Mouse (Mus musculus): ENCODE measurements around the gene H2al1n. TPM values are rescaled to one million over a fixed set of nuclear protein-coding genes. Genes with fewer than 3 reads are reported as not detected.
"Not testable (repeated sequence)": the region's sequence is repeated elsewhere in the genome, so short reads cannot be mapped to it uniquely, and the experiment has no call there.

H2al1n gene
- polyA plus RNA-seq (2015; fragmentation: Nextera tagmentation; extraction: Ambion mirVana): not detected in 2 replicates

GRCm38 (mm10) chrX:14210848-14211247, at the start of gene H2al1n:
Gene H2al1n (plus strand): TSS chrX:14211148.
- H3K27ac ChIP-seq (replicated peaks); H3K4me3 ChIP-seq (ENCODE audit: low read depth, low read length); H3K4me2 ChIP-seq (replicated peaks; ENCODE audit: low read depth); ATAC-seq (ENCODE audit: low FRiP score, low TSS enrichment); H3K9ac ChIP-seq (ENCODE audit: low read length); H3K9me3 ChIP-seq (ENCODE audit: control insufficient read depth, low read length); H3K4me1 ChIP-seq (replicated peaks; ENCODE audit: control insufficient read depth, insufficient read depth); H3K36me3 ChIP-seq (ENCODE audit: control insufficient read depth, insufficient read depth, low read length); H3K27me3 ChIP-seq (ENCODE audit: control insufficient read depth, insufficient read depth, low read length); DNase-seq (ENCODE audit: low spot score): not testable (repeated sequence)
- 92% methylated on average over 3 of the region's 3 CpGs for WGBS

- no peaks in the 10 kb centered on the region for H3K4me1 ChIP-seq (replicated peaks; ENCODE audit: control insufficient read depth, insufficient read depth)
- no peaks in the 10 kb centered on the region for H3K36me3 ChIP-seq (ENCODE audit: control insufficient read depth, insufficient read depth, low read length)
- no peaks in the 10 kb centered on the region for H3K9me3 ChIP-seq (ENCODE audit: control insufficient read depth, low read length)
- H3K27me3 ChIP-seq (ENCODE audit: control insufficient read depth, insufficient read depth, low read length): no peaks in the 10 kb centered on the region
- ATAC-seq (ENCODE audit: low FRiP score, low TSS enrichment) (no peak), DNase-seq (ENCODE audit: low spot score) (no peak)
- WGBS: 49% methylated on average over 4 of the region's 4 CpGs
- no peak overlapping the region for H3K27ac ChIP-seq (replicated peaks)
- no peak overlapping the region for H3K4me3 ChIP-seq (ENCODE audit: low read depth, low read length)
- H3K9ac ChIP-seq (ENCODE audit: low read length): no peak overlapping the region
- H3K4me2 ChIP-seq (replicated peaks; ENCODE audit: low read depth): no peak overlapping the region
- TF ChIP-seq EP300 (optimal IDR thresholded peaks at IDR 0.05) (no peak), CTCF (IDR thresholded peaks at IDR 0.05; ENCODE audit: low read depth) (no peak)
Measured at GRCm38 (mm10) chrX:14199284-14199683, 11.7 kb upstream of the H2al1n start.

GRCm38 (mm10) chrX:14206112-14206875, 4.7 kb upstream of the H2al1n start:
- WGBS: 60% methylated on average over 8 of the region's 8 CpGs
- DNase-seq (ENCODE audit: low spot score): no peak
- no peak overlapping the region for H3K4me2 ChIP-seq (replicated peaks; ENCODE audit: low read depth)
- H3K27me3 ChIP-seq (ENCODE audit: control insufficient read depth, insufficient read depth, low read length): no peaks in the 10 kb centered on the region
- no peaks in the 10 kb centered on the region for H3K36me3 ChIP-seq (ENCODE audit: control insufficient read depth, insufficient read depth, low read length)
- no peaks in the 10 kb centered on the region for H3K4me1 ChIP-seq (replicated peaks; ENCODE audit: control insufficient read depth, insufficient read depth)
- no peak overlapping the region for H3K9ac ChIP-seq (ENCODE audit: low read length)
- H3K9me3 ChIP-seq (ENCODE audit: control insufficient read depth, low read length): no peaks in the 10 kb centered on the region
- no peak; the same call in 1 of the 2 replicates for ATAC-seq (ENCODE audit: low FRiP score, low TSS enrichment)
- TF ChIP-seq CTCF (IDR thresholded peaks at IDR 0.05; ENCODE audit: low read depth): no peak
- no peak for TF ChIP-seq EP300 (optimal IDR thresholded peaks at IDR 0.05)
- no peak overlapping the region for H3K4me3 ChIP-seq (ENCODE audit: low read depth, low read length)
- H3K27ac ChIP-seq (replicated peaks): no peak overlapping the region

GRCm38 (mm10) chrX:14229218-14229617, 18.3 kb downstream of the H2al1n start:
- Histone ChIP-seq H3K9me3 (ENCODE audit: control insufficient read depth, low read length) (no peaks in the 10 kb centered on the region), H3K9ac (ENCODE audit: low read length) (no peak overlapping the region), H3K4me1 (replicated peaks; ENCODE audit: control insufficient read depth, insufficient read depth) (no peaks in the 10 kb centered on the region), H3K27me3 (ENCODE audit: control insufficient read depth, insufficient read depth, low read length) (no peaks in the 10 kb centered on the region), H3K4me2 (replicated peaks; ENCODE audit: low read depth) (no peak overlapping the region), H3K27ac (replicated peaks) (no peak overlapping the region), H3K4me3 (ENCODE audit: low read depth, low read length) (no peak overlapping the region), H3K36me3 (ENCODE audit: control insufficient read depth, insufficient read depth, low read length) (no peaks in the 10 kb centered on the region)
- TF ChIP-seq CTCF (IDR thresholded peaks at IDR 0.05; ENCODE audit: low read depth) (no peak), EP300 (optimal IDR thresholded peaks at IDR 0.05) (no peak)
- 62% methylated on average over 2 of the region's 2 CpGs for WGBS
- DNase-seq (ENCODE audit: low spot score) (no peak), ATAC-seq (ENCODE audit: low FRiP score, low TSS enrichment) (no peak)

GRCm38 (mm10) chrX:14259597-14260239, 48.8 kb downstream of the H2al1n start:
- Histone ChIP-seq H3K4me1 (replicated peaks; ENCODE audit: control insufficient read depth, insufficient read depth) (no peaks in the 10 kb centered on the region), H3K36me3 (ENCODE audit: control insufficient read depth, insufficient read depth, low read length) (no peaks in the 10 kb centered on the region), H3K9me3 (ENCODE audit: control insufficient read depth, low read length) (no peaks in the 10 kb centered on the region), H3K27ac (replicated peaks) (no peak overlapping the region), H3K4me3 (ENCODE audit: low read depth, low read length) (no peak overlapping the region), H3K27me3 (ENCODE audit: control insufficient read depth, insufficient read depth, low read length) (no peaks in the 10 kb centered on the region), H3K9ac (ENCODE audit: low read length) (no peak overlapping the region), H3K4me2 (replicated peaks; ENCODE audit: low read depth) (no peak overlapping the region)
- 44% methylated on average over 3 of the region's 3 CpGs for WGBS
- TF ChIP-seq EP300 (optimal IDR thresholded peaks at IDR 0.05): no peak
- no peak for TF ChIP-seq CTCF (IDR thresholded peaks at IDR 0.05; ENCODE audit: low read depth)
- ATAC-seq (ENCODE audit: low FRiP score, low TSS enrichment): no peak
- no peak for DNase-seq (ENCODE audit: low spot score)
